Mouse (Mus musculus) heart, embryonic 10.5 days (tissue): ENCODE data around the gene Olfr171. TPM values are rescaled to one million over a fixed set of nuclear protein-coding genes. Genes with fewer than 3 reads are reported as not detected.
"Not testable (repeated sequence)": the region's sequence is repeated elsewhere in the genome, so short reads cannot be mapped to it uniquely, and the experiment has no call there.

Experiments used
- DNase-seq: peaks from one replicate; pipeline ENCODE4 v3.0.0-alpha.2; 2017; ENCODE audit warnings: low spot score
- H3K27ac ChIP-seq: fragments of 300-500 bp; sonication (generic); 2 replicates; pipeline ENCODE4 v1.5.1; 2016; ENCODE audit warnings: mild to moderate bottlenecking
- H3K27me3 ChIP-seq: fragments of 300-500 bp; sonication (generic); 2 replicates; pipeline ENCODE4 v1.6.1; 2016; ENCODE audit warnings: mild to moderate bottlenecking; ENCODE audit not compliant: poor library complexity, insufficient read depth, severe bottlenecking
- H3K36me3 ChIP-seq: fragments of 300-500 bp; sonication (generic); 2 replicates; pipeline ENCODE4 v1.6.1; 2016; ENCODE audit warnings: mild to moderate bottlenecking, moderate library complexity
- H3K4me1 ChIP-seq: fragments of 300-500 bp; sonication (generic); 2 replicates; pipeline ENCODE4 v1.6.1; 2016; ENCODE audit warnings: mild to moderate bottlenecking
- H3K4me3 ChIP-seq: fragments of 300-500 bp; sonication (generic); 2 replicates; pipeline ENCODE4 v1.5.1; 2016; ENCODE audit warnings: mild to moderate bottlenecking, moderate library complexity
- H3K9me3 ChIP-seq: fragments of 300-500 bp; sonication (generic); 2 replicates; pipeline ENCODE4 v1.6.1; 2016; ENCODE audit warnings: mild to moderate bottlenecking, moderate library complexity
- WGBS: fragments of 180-500 bp; shearing (Covaris S2); methylation state at CpG from one replicate; pipeline ENCODE4 v1.1.7; 2016; 5-methylcytosine and 5-hydroxymethylcytosine counted together
- polyA plus RNA-seq: library from polyadenylated mRNA; unstranded; fragments of >200 nt; fragmentation: Nextera tagmentation; extraction: Ambion mirVana; gene quantifications from 2 replicates; pipeline ENCODE4 v1.2.1, GENCODE M21; 2016

Gene Olfr171
- polyA plus RNA-seq = not detected in 2 replicates

GRCm38 (mm10) chr16:19629816-19630215 is at the start of gene Olfr171:
Olfr171 (minus strand) TSS chr16:19629916.
- Histone ChIP-seq H3K36me3 (no peaks in the 10 kb centered on the region), H3K9me3 (peaks cover 8% of the 10 kb centered on the region; the same call in 1 of the 2 replicates), H3K4me3 (no peak within 1 kb of the TSS), H3K27ac (no peak within 1 kb of the TSS), H3K27me3 (no peaks in the 10 kb centered on the region), H3K4me1 (no peaks in the 10 kb centered on the region)
- DNase-seq = no peak
- WGBS = 85% methylated on average over 1 of the region's 1 CpGs

GRCm38 (mm10) chr16:19670768-19671357 is 41.1 kb upstream of the Olfr171 start:
- H3K4me1 ChIP-seq = no peaks in the 10 kb centered on the region

DNA sequence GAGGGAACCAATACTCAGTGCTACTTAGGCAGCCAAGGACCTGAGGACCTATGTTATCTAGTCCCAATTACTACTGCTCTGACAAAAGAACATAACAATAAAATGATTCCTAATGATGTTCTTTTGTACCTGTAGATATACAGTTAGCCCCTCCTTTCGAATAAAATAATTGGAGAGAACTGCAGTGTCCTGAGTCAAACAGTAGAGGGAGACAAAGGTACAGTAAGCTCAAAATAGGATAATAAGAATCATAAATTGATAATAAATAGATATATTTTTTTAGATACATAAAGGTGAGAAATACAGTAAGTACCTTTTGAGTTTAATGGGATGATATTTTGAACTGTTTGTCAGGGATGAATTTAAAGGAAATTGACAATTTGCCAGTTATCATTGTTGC is 36.6 kb upstream of the Olfr171 start:
- H3K4me3 ChIP-seq = no peak overlapping the region
- 56% methylated on average over 1 of the region's 1 CpGs for WGBS
- DNase-seq = no peak

More at GRCm38 (mm10) chr16:19670768-19671357, 41.1 kb upstream of the Olfr171 start:
- Histone ChIP-seq H3K36me3 (no peaks in the 10 kb centered on the region), H3K4me3 (no peak overlapping the region), H3K27ac (no peak overlapping the region), H3K27me3 (no peaks in the 10 kb centered on the region), H3K9me3 (no peaks in the 10 kb centered on the region)
- 83% methylated on average over 2 of the region's 2 CpGs for WGBS
- no peak for DNase-seq

GRCm38 (mm10) chr16:19611782-19612181 is 17.9 kb downstream of the Olfr171 start, which contains the start of gene Olfr170:
Olfr170 (minus strand) TSS chr16:19611882.
- DNase-seq, H3K4me1 ChIP-seq, H3K4me3 ChIP-seq, H3K9me3 ChIP-seq, H3K27me3 ChIP-seq, H3K36me3 ChIP-seq, H3K27ac ChIP-seq: not testable (repeated sequence)
- 89% methylated on average over 2 of the region's 2 CpGs for WGBS

More for the DNA sequence above, 36.6 kb upstream of the Olfr171 start:
- no peaks in the 10 kb centered on the region for H3K27me3 ChIP-seq
- no peaks in the 10 kb centered on the region for H3K4me1 ChIP-seq
- no peaks in the 10 kb centered on the region for H3K9me3 ChIP-seq
- H3K36me3 ChIP-seq = no peaks in the 10 kb centered on the region
- H3K27ac ChIP-seq = no peak overlapping the region

GRCm38 (mm10) chr16:19603166-19603565 is 26.6 kb downstream of the Olfr171 start:
- H3K27ac ChIP-seq = no peak overlapping the region
- H3K27me3 ChIP-seq = no peaks in the 10 kb centered on the region
- no peaks in the 10 kb centered on the region for H3K4me1 ChIP-seq
- no peak for DNase-seq
- H3K4me3 ChIP-seq = no peak overlapping the region
- WGBS = 54% methylated on average over 2 of the region's 2 CpGs
- H3K9me3 ChIP-seq = no peaks in the 10 kb centered on the region
- no peaks in the 10 kb centered on the region for H3K36me3 ChIP-seq

Other genes starting within 250 kb of the Olfr171 start
- gene Olfr165, start 206.8 kb downstream of the Olfr171 start, polyA plus RNA-seq = not detected in 2 replicates
- not detected in 2 replicates for gene Olfr166, start 146.2 kb downstream of the Olfr171 start, polyA plus RNA-seq
- gene Olfr167, start 107.7 kb downstream of the Olfr171 start, polyA plus RNA-seq = not detected in 2 replicates
- gene Olfr168, start 94.4 kb downstream of the Olfr171 start, polyA plus RNA-seq = not detected in 2 replicates
- not detected in 2 replicates for gene Olfr169, start 58.1 kb downstream of the Olfr171 start, polyA plus RNA-seq
- gene Olfr170, start 18.0 kb downstream of the Olfr171 start, polyA plus RNA-seq = not detected in 2 replicates
- not detected in 2 replicates for gene Lamp3, start 76.5 kb upstream of the Olfr171 start, polyA plus RNA-seq
- 29.3 and 31.0 TPM in 2 replicates for gene B3gnt5, start 130.3 kb upstream of the Olfr171 start, polyA plus RNA-seq